Mouse (Mus musculus): ENCODE results near the gene Brsk2. TPM values are rescaled to one million over a fixed set of nuclear protein-coding genes. Genes with fewer than 3 reads are reported as not detected.

Brsk2 gene
- polyA plus RNA-seq, 1 experiment from 2014 or later, result 1.1 TPM

GRCm38 (mm10) chr7:142037553-142038170 is 88.1 kb downstream of the Brsk2 start:
- Histone ChIP-seq H3K9me3 (no peaks in the 10 kb centered on the region), H3K4me2 (no peak overlapping the region), H3K4me1 (peaks cover 4% of the 10 kb centered on the region; the same call in 1 of the 2 replicates), H3K9ac (no peak overlapping the region), H3K36me3 (no peaks in the 10 kb centered on the region), H3K27me3 (no peaks in the 10 kb centered on the region), H3K4me3 (no peak overlapping the region), H3K27ac (no peak overlapping the region)
- ATAC-seq (ENCODE audit: insufficient number of reproducible peaks, insufficient read depth, low FRiP score, low TSS enrichment, low read depth), result no peak
- WGBS, result 72% methylated on average over 4 of the region's 4 CpGs

- Histone ChIP-seq H3K36me3 (no peaks in the 10 kb centered on the region), H3K27me3 (no peaks in the 10 kb centered on the region), H3K9me3 (no peaks in the 10 kb centered on the region), H3K27ac (no peak overlapping the region), H3K4me3 (no peak overlapping the region), H3K9ac (no peak overlapping the region), H3K4me2 (no peak overlapping the region), H3K4me1 (no peaks in the 10 kb centered on the region)
- no peak for ATAC-seq (ENCODE audit: insufficient number of reproducible peaks, insufficient read depth, low FRiP score, low TSS enrichment, low read depth)
- WGBS, result 94% methylated on average over 3 of the region's 3 CpGs
Measured at GRCm38 (mm10) chr7:142040756-142041155, 91.2 kb downstream of the Brsk2 start.

GRCm38 (mm10) chr7:142045344-142045743 is 95.8 kb downstream of the Brsk2 start:
- ATAC-seq (ENCODE audit: insufficient number of reproducible peaks, insufficient read depth, low FRiP score, low TSS enrichment, low read depth), result no peak
- no peak overlapping the region for H3K9ac ChIP-seq
- H3K27ac ChIP-seq, result no peak overlapping the region
- H3K4me3 ChIP-seq, result no peak overlapping the region
- H3K27me3 ChIP-seq, result no peaks in the 10 kb centered on the region
- H3K36me3 ChIP-seq, result peaks cover 5% of the 10 kb centered on the region
- H3K9me3 ChIP-seq, result no peaks in the 10 kb centered on the region
- H3K4me1 ChIP-seq, result no peaks in the 10 kb centered on the region
- no peak overlapping the region for H3K4me2 ChIP-seq
- WGBS, result 67% methylated on average over 2 of the region's 2 CpGs

- H3K9ac ChIP-seq, result no peak overlapping the region
- H3K36me3 ChIP-seq, result peaks cover 5% of the 10 kb centered on the region
- H3K27ac ChIP-seq, result no peak overlapping the region
- H3K27me3 ChIP-seq, result no peaks in the 10 kb centered on the region
- ATAC-seq (ENCODE audit: insufficient number of reproducible peaks, insufficient read depth, low FRiP score, low TSS enrichment, low read depth), result no peak
- H3K4me2 ChIP-seq, result no peak overlapping the region
- no peak overlapping the region for H3K4me3 ChIP-seq
- H3K4me1 ChIP-seq, result no peaks in the 10 kb centered on the region
- WGBS, result 80% methylated on average over 1 of the region's 1 CpGs
- H3K9me3 ChIP-seq, result no peaks in the 10 kb centered on the region
Measured at GRCm38 (mm10) chr7:142045932-142046331, 96.4 kb downstream of the Brsk2 start.

GRCm38 (mm10) chr7:142050536-142050935 is 101.0 kb downstream of the Brsk2 start:
- H3K27ac ChIP-seq, result no peak overlapping the region
- H3K36me3 ChIP-seq, result peaks cover 23% of the 10 kb centered on the region
- no peaks in the 10 kb centered on the region for H3K27me3 ChIP-seq
- H3K9ac ChIP-seq, result no peak overlapping the region
- H3K4me3 ChIP-seq, result no peak overlapping the region
- no peak for ATAC-seq (ENCODE audit: insufficient number of reproducible peaks, insufficient read depth, low FRiP score, low TSS enrichment, low read depth)
- H3K4me2 ChIP-seq, result no peak overlapping the region
- no peaks in the 10 kb centered on the region for H3K9me3 ChIP-seq
- H3K4me1 ChIP-seq, result no peaks in the 10 kb centered on the region

Small RNAs within 50 kb of the gene (microRNA-seq; reads per million reads assigned to microRNA genes)
- not detected for gene Mir3104

Other genes starting within 250 kb of the Brsk2 start
- gene Muc5ac, start 160.8 kb upstream of the Brsk2 start, polyA plus RNA-seq (2015; fragmentation: Nextera tagmentation; extraction: Ambion mirVana), result not detected in 2 replicates
- 0.03 TPM in 1 of 2 replicates, not detected in the other for gene Muc5b, start 110.7 kb upstream of the Brsk2 start, polyA plus RNA-seq (2015; fragmentation: Nextera tagmentation; extraction: Ambion mirVana)
- 40.9 and 42.6 TPM in 2 replicates for gene Tollip, start 31.2 kb upstream of the Brsk2 start, polyA plus RNA-seq (2015; fragmentation: Nextera tagmentation; extraction: Ambion mirVana)
- 66.1 and 69.2 TPM in 2 replicates for gene Mob2, start 111.3 kb downstream of the Brsk2 start, polyA plus RNA-seq (2015; fragmentation: Nextera tagmentation; extraction: Ambion mirVana)
- 2.4 and 2.6 TPM in 2 replicates for gene Dusp8, start 146.1 kb downstream of the Brsk2 start, polyA plus RNA-seq (2015; fragmentation: Nextera tagmentation; extraction: Ambion mirVana)
- not detected in 2 replicates for gene Gm45618, start 171.0 kb downstream of the Brsk2 start, polyA plus RNA-seq (2015; fragmentation: Nextera tagmentation; extraction: Ambion mirVana)
- gene Gm39115, start 186.3 kb downstream of the Brsk2 start, polyA plus RNA-seq (2015; fragmentation: Nextera tagmentation; extraction: Ambion mirVana), result not detected in 2 replicates
- gene Gm45337, start 194.9 kb downstream of the Brsk2 start, polyA plus RNA-seq (2015; fragmentation: Nextera tagmentation; extraction: Ambion mirVana), result not detected in 2 replicates
- not detected in 2 replicates for gene Gm29735, start 207.4 kb downstream of the Brsk2 start, polyA plus RNA-seq (2015; fragmentation: Nextera tagmentation; extraction: Ambion mirVana)
- gene Gm4553, start 216.0 kb downstream of the Brsk2 start, polyA plus RNA-seq (2015; fragmentation: Nextera tagmentation; extraction: Ambion mirVana), result not detected in 2 replicates
- gene Krtap5-2, start 226.3 kb downstream of the Brsk2 start, polyA plus RNA-seq (2015; fragmentation: Nextera tagmentation; extraction: Ambion mirVana), result not detected in 2 replicates
- gene Gm10153, start 240.6 kb downstream of the Brsk2 start, polyA plus RNA-seq (2015; fragmentation: Nextera tagmentation; extraction: Ambion mirVana), result not detected in 2 replicates

Measured in embryonic facial prominence, embryonic 13.5 days (tissue).